Comparison of ENCODE assay signal across 8 mouse cellular contexts in genomic region chr2:103930306-103931019, GRCm38 (mm10).
A peak's percentile ranks its signal among the peaks of the same experiment; 100 is the strongest.
DNase-seq lines count a peak whose midpoint lies in the region.

No protein-coding gene starts in this region.

- DNase-seq in embryo, embryonic 10.5 days (ENCODE audit: low spot score) = peak; percentile 26
- DNase-seq in embryo, embryonic 10 days (ENCODE audit: low spot score) = no peak
- peak; percentile 29 to 33 for DNase-seq in right cerebral cortex, postnatal 10 days (ENCODE audit: low spot score in 2 of 2)
- DNase-seq in right cerebral cortex, postnatal 25 days = no peak
- peak; percentile 43 for DNase-seq in kidney, postnatal 10 days
- DNase-seq in skeletal muscle tissue, adult 2 months (ENCODE audit: low read depth, low spot score) = peak; percentile 81
- DNase-seq in layer of hippocampus, adult 9-11 months = no peak
- no peak for DNase-seq in right cerebral cortex, adult 2 months (ENCODE audit: low spot score in 2 of 2)

Comparison
In these comparisons a context has a peak if more than half of its experiments do, and no peak if none do; other contexts are left out.
1. DNase-seq: peak in embryo, embryonic 10.5 days (single experiment), right cerebral cortex, postnatal 10 days (2 of 2), kidney, postnatal 10 days (single experiment) and skeletal muscle tissue, adult 2 months (single experiment); none in embryo, embryonic 10 days (single experiment), right cerebral cortex, postnatal 25 days (single experiment), layer of hippocampus, adult 9-11 months (single experiment) and right cerebral cortex, adult 2 months (0 of 2).